Mouse (Mus musculus): ENCODE results near the gene Mmrn1. TPM values are rescaled to one million over a fixed set of nuclear protein-coding genes. Genes with fewer than 3 reads are reported as not detected.

Mmrn1 gene
- polyA plus RNA-seq (2012; rRNA removed; ENCODE audit: low replicate concordance), result 0.88 and 1.00 TPM in 2 replicates

DNA sequence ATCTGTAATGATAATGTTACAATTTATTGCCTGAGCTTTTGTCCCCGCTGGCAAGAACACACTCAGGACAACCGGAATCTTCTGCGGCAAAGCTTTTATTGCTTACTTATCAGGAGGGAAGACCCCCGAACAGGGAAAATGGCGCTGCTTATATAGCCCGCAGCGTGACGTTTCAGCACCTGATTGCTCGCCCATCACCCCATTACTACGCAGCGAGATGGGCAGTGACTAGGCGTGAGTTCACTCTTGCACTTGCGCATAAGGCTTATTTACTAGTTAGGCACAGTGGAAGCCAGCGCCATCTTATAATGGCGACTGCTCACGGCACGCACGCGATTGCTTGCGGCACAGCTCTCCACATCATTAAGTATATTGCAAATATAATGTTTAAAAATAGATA lies at the start of gene Mmrn1:
TSS of gene Mmrn1 (plus strand) at position 301 of the 400 bp plus-strand sequence.

Other genes with a start within 250 kb of the Mmrn1 start
- gene Snca, start 95.1 kb upstream of the Mmrn1 start, polyA plus RNA-seq (2012; rRNA removed; ENCODE audit: low replicate concordance), result 0.08 and 0.32 TPM in 2 replicates

Data from duodenum, adult 2 months (tissue).